Comparison of ENCODE assay signal across 26 mouse cellular contexts in genomic region chr5:5116775-5117522, GRCm38 (mm10).
"Had no signal": no experiment of that assay in that cellular context is flagged by ENCODE, and none has a peak within 500 bp of the region (broad histone marks: within the 10 kb centered on the region; RNA-seq: fewer than 3 reads in every experiment).

No protein-coding gene starts in this region.

- H3K36me3 ChIP-seq: heart, embryonic 13.5 days; heart, embryonic 15.5 days; hindbrain, embryonic 13.5 days; hindbrain, embryonic 15.5 days; limb, embryonic 10.5 days; limb, embryonic 12.5 days; liver, embryonic 13.5 days had no signal

- H3K9me3 ChIP-seq: heart, embryonic 13.5 days; heart, embryonic 15.5 days; hindbrain, embryonic 13.5 days; hindbrain, embryonic 15.5 days; limb, embryonic 10.5 days; limb, embryonic 12.5 days; liver, embryonic 13.5 days had no signal

- H3K9ac ChIP-seq: forebrain, postnatal 0 days; heart, embryonic 13.5 days; heart, embryonic 15.5 days; hindbrain, embryonic 13.5 days; hindbrain, embryonic 15.5 days; limb, embryonic 12.5 days; liver, embryonic 13.5 days had no signal

- H3K4me1 ChIP-seq: heart, embryonic 15.5 days; limb, embryonic 12.5 days; liver, embryonic 13.5 days had no signal

- ATAC-seq: forebrain, postnatal 0 days; hindbrain, postnatal 0 days; inflammation-experienced regulatory T-cells, adult 6 months had no signal

- H3K27me3 ChIP-seq: heart, embryonic 13.5 days; heart, embryonic 15.5 days; hindbrain, embryonic 13.5 days; hindbrain, embryonic 15.5 days; limb, embryonic 12.5 days; liver, embryonic 13.5 days had no signal

- H3K4me2 ChIP-seq: heart, embryonic 11.5 days; heart, embryonic 13.5 days; heart, embryonic 15.5 days; hindbrain, embryonic 13.5 days; hindbrain, embryonic 15.5 days; limb, embryonic 12.5 days; liver, embryonic 11.5 days; liver, embryonic 13.5 days had no signal

- H3K4me3 ChIP-seq: heart, adult 2 months; heart, embryonic 13.5 days; heart, embryonic 15.5 days; hindbrain, embryonic 13.5 days; hindbrain, embryonic 15.5 days; layer of hippocampus, adult 2 months; left cerebral cortex, adult 2 months; limb, embryonic 10.5 days; limb, embryonic 12.5 days; liver, embryonic 13.5 days had no signal

- DNase-seq: forebrain, postnatal 0 days; gastrocnemius, postnatal 14 days; gastrocnemius, postnatal 36 days; heart, adult 11 months; heart, adult 2 months; heart, postnatal 14 days; heart, postnatal 36 days; kidney, adult 11 months; kidney, adult 2 months; kidney, postnatal 14 days; kidney, postnatal 36 days; layer of hippocampus, adult 9-11 months; liver; liver, embryonic 13.5 days had no signal

- H3K27ac ChIP-seq: heart, adult 2 months; heart, embryonic 13.5 days; heart, embryonic 15.5 days; hindbrain, embryonic 13.5 days; hindbrain, embryonic 15.5 days; hindbrain, postnatal 0 days; layer of hippocampus, adult 2 months; left cerebral cortex, adult 2 months; limb, embryonic 10.5 days; limb, embryonic 12.5 days; liver, embryonic 13.5 days had no signal
